Mouse (Mus musculus) cortical plate, adult 2 months (tissue): Measurements from ENCODE around the gene Scn4b. TPM values are rescaled to one million over a fixed set of nuclear protein-coding genes. Genes with fewer than 3 reads are reported as not detected.

Source experiments
- H3K27ac ChIP-seq: fragments of 200-500 bp; 2 replicates; pipeline ENCODE4 v1.5.1; 2012; ENCODE audit warnings: low read length, control low read depth, inconsistent platforms; ENCODE audit not compliant: insufficient read depth
- H3K4me1 ChIP-seq: fragments of 200-500 bp; 2 replicates; pipeline ENCODE4 v1.6.1; 2011; ENCODE audit warnings: low read length; ENCODE audit not compliant: control insufficient read depth, insufficient read depth
- H3K4me3 ChIP-seq: fragments of 200-500 bp; 2 replicates; pipeline ENCODE4 v1.5.1; 2011; ENCODE audit warnings: mild to moderate bottlenecking, low read length, control low read depth; ENCODE audit not compliant: insufficient read depth
- CTCF ChIP-seq: fragments of 200-500 bp; IDR thresholded peaks from 2 replicates; pipeline ENCODE4 v1.5.1; 2011; ENCODE audit warnings: mild to moderate bottlenecking, control low read depth, low read length; ENCODE audit not compliant: insufficient read depth; ENCODE audit errors: extremely low read depth
- POLR2A ChIP-seq: fragments of 200-500 bp; IDR thresholded peaks from 2 replicates; pipeline ENCODE4 v1.6.1; 2011; ENCODE audit warnings: mild to moderate bottlenecking, low read length, control low read depth; ENCODE audit not compliant: insufficient read depth; ENCODE audit errors: extremely low read depth
- polyA plus RNA-seq: library from polyadenylated mRNA; depleted of rRNA; stranded (reverse); fragments of >200 nt; gene quantifications from 2 replicates; pipeline ENCODE4 v1.2.3, GENCODE M21; 2012

Scn4b gene
- polyA plus RNA-seq, 1 experiment: 87.5 TPM

DNA sequence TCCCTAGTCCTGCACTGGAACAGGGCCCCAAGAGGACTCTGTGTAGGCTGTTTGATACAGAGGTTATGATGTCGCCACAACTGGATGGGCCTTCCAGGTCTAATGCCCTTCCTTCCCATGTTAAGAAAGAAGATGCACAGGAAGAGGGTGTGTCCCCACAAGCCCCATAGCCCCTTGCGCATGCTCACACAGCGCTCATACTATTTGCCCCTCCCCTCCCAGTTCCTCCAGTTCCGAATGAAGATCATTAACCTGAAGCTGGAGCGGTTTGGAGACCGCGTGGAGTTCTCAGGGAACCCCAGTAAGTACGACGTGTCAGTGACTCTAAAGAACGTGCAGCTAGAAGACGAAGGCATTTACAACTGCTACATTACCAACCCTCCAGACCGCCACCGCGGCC is 13.0 kb upstream of the Scn4b start:
- Histone ChIP-seq H3K4me1 (peaks cover 8% of the 10 kb centered on the region), H3K4me3 (no peak overlapping the region), H3K27ac (no peak overlapping the region)
- TF ChIP-seq CTCF: no peak
- no peak for TF ChIP-seq POLR2A

DNA sequence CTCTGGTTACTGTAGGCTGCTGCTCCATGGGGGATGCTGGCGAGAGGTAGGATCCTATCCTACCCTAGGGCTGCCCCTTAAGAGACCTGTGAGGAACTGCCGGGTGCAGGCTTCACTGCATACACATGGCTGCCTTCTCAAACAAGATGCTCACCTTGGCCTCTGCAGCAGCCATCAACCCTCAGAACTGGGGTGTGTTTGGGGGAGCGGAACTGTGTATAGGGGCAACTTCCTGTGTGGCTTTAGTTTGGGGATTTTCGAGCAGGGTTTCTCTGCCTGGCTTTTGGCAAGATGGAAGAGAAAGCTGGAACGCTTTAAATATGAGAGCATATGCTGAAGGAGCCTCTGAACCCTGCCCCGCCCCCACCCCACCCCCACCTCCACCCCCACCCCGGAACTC is 11.3 kb upstream of the Scn4b start:
- no peak overlapping the region for H3K4me3 ChIP-seq
- H3K4me1 ChIP-seq: peaks cover 2% of the 10 kb centered on the region; the same call in 1 of the 2 replicates
- no peak overlapping the region for H3K27ac ChIP-seq
- TF ChIP-seq CTCF (no peak), POLR2A (no peak)

GRCm38 (mm10) chr9:45130119-45130518 is 8.1 kb upstream of the Scn4b start:
- Histone ChIP-seq H3K4me1 (no peaks in the 10 kb centered on the region), H3K4me3 (no peak overlapping the region), H3K27ac (no peak overlapping the region)
- TF ChIP-seq CTCF (no peak), POLR2A (no peak)

GRCm38 (mm10) chr9:45133484-45134310 is 4.5 kb upstream of the Scn4b start:
- no peak overlapping the region for H3K27ac ChIP-seq
- TF ChIP-seq POLR2A (no peak), CTCF (peak; percentile 45)
- no peaks in the 10 kb centered on the region for H3K4me1 ChIP-seq
- H3K4me3 ChIP-seq: no peak overlapping the region

DNA sequence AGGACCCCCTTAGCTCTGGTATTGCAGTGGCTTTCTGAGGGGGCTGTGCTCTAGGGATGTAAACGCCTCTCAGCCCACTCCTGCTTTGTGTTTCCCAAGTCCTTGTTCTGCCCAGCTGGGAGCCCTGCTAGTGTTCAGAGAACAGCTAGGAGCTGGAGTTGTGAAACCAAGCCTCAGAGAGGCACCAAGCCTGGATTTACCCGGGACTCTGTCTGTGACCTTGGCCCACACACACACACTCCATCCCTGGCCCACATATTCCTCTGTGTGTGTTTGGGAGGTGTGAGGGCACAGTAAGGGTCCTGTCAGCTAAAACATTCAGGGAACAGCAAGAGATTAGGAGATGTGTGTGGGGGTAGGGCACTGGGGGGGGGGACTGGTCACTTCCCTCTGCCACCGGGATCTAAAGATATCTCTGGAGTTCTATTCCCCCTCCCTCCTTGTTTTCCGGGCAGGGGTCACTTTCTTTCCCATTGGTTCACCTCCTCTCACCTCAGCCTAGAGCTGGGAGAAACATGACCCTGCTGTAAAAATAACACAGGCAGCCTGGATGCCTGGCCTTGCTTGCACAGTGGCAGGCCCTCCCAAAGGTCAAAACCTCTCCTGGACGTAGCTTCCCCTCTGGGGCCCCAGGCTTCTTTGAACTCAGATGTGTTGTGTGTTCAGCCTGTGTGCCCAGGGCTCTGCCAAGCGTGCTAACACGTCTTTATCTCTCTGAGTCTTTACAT is 1.6 kb upstream of the Scn4b start:
- Histone ChIP-seq H3K27ac (no peak overlapping the region), H3K4me1 (no peaks in the 10 kb centered on the region), H3K4me3 (no peak overlapping the region)
- no peak for TF ChIP-seq POLR2A
- TF ChIP-seq CTCF: no peak

DNA sequence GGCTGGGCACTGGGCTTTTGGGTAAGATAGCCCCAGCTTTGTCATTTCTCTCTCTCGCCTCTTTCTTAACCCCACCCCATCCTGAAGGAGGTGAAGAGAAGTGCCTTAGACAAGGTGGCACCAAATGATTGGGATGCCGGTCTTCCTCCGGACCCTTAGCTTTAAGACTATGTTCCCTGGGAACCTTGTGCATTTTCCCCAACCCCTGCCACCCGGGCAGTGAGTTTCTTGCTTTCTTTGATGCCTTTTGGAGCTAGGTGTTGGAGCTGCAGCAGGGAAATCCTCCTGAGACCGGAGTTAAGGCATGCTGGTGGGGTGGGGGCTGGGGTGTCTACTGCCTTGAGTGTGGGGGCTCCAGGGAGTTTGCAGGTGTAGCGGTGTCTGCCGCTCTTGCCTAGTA is 887 bp downstream of the Scn4b start:
- H3K4me3 ChIP-seq: peak overlapping the region; percentile 41
- no peak overlapping the region for H3K27ac ChIP-seq
- TF ChIP-seq CTCF (no peak), POLR2A (no peak)
- H3K4me1 ChIP-seq: no peaks in the 10 kb centered on the region

DNA sequence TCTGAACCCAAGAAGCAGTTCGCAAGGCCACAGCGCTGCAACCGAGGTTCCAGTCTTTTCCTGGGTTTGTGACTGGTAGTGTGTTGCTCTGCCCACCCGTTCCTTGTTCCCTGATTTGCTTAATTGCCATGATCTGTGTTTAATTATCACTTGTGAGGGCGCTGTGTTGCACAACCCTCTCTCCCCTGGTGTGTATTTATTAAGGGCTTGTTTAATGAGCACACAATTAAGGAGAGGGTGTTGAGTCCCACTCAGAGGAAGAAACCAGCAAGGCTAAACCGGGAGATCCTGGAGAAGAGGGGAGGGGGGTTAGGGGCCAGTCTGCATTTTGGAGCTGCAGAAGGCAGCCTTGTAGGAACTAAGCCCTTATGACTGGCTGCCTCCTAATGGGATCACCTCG is 2.8 kb downstream of the Scn4b start:
- H3K27ac ChIP-seq: no peak overlapping the region
- TF ChIP-seq CTCF (no peak), POLR2A (no peak)
- H3K4me1 ChIP-seq: no peaks in the 10 kb centered on the region
- peak overlapping the region; percentile 41 for H3K4me3 ChIP-seq

- Histone ChIP-seq H3K4me3 (no peak overlapping the region), H3K27ac (no peak overlapping the region), H3K4me1 (no peaks in the 10 kb centered on the region)
- TF ChIP-seq POLR2A (no peak), CTCF (no peak)
Observed at GRCm38 (mm10) chr9:45142686-45143085, 4.5 kb downstream of the Scn4b start.

DNA sequence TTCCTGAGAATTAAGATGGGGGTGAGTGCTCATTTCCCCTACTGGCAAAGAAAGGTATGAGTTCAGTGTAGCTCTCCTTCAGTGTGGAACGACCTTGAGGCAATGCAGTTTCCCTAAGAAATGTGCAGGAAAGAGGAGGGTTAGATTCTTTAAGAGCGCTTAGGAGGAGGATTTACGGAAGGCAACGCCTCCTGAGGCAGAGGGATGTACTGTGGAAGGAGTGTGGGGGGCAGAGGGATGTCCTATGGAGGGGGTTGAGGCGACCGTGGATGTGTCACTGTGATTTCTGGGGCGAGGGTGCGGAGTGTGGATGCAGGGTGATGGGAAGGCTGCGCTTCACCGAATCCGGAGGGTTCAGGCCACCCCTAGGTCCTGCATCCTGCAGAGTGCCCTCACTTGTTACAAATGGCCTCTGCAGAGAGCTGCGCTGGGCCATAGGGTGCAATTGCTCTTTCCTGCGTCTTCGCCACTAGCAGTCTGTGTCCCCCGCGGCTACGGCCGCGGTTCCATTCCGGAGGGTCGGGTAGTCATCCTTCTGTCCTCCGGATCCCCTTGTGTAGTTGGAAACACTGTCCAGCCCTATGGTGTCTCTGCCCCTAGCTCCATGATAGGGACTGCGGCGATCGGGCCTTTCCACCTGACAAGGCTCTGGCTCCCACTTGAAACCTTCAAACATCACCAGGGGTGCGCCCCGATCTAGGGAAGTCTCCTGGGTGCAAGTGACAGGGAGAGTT is 7.5 kb downstream of the Scn4b start:
- no peaks in the 10 kb centered on the region for H3K4me1 ChIP-seq
- TF ChIP-seq POLR2A (peak; percentile 29; the same call in 1 of the 2 replicates), CTCF (peak; percentile 17; the same call in 1 of the 2 replicates)
- H3K27ac ChIP-seq: peak overlapping the region; percentile 18; the same call in 1 of the 2 replicates
- H3K4me3 ChIP-seq: peak overlapping the region; percentile 36

- no peak overlapping the region for H3K27ac ChIP-seq
- H3K4me3 ChIP-seq: peak overlapping the region; percentile 36
- no peaks in the 10 kb centered on the region for H3K4me1 ChIP-seq
- peak; percentile 84 for TF ChIP-seq CTCF
- no peak for TF ChIP-seq POLR2A
Observed at GRCm38 (mm10) chr9:45146267-45146597, 8.0 kb downstream of the Scn4b start.

DNA sequence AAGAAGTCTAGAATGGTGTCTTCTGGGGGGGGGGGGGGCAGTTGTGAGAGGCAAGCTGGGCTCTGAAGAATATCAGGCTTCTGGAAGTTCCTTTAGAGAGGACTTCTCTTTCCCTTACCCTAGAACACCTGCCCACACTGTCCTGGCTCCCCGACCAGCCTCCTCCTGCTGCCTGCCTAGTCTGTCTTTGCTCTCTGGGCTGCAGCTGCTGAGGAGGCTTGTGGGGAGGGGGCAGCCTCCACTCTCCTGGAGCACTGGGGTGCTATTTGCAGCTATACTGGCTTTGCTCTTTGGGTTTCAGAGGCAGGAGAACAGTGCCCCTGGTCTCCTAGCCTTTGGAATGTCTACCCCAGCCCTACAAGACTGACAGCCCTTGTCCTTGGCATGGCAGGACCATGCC is 12.7 kb downstream of the Scn4b start:
- no peak overlapping the region for H3K27ac ChIP-seq
- no peak overlapping the region for H3K4me3 ChIP-seq
- TF ChIP-seq CTCF: no peak
- no peak for TF ChIP-seq POLR2A
- H3K4me1 ChIP-seq: no peaks in the 10 kb centered on the region
